Mouse (Mus musculus) midbrain, embryonic 13.5 days (tissue): Measurements from ENCODE around the gene Mei1. TPM values are rescaled to one million over a fixed set of nuclear protein-coding genes. Genes with fewer than 3 reads are reported as not detected.

ENCODE experiments used
- ATAC-seq: fragments of 200-750 bp; cut with Nextera tagmentation; 2 replicates; pipeline ENCODE4 v1.8.0; 2017; ENCODE audit warnings: mild to moderate bottlenecking, moderate TSS enrichment, moderate library complexity
- H3K27ac ChIP-seq: fragments of 300-500 bp; sonication (generic); 2 replicates; pipeline ENCODE4 v1.5.1; 2015; ENCODE audit warnings: inconsistent platforms, mild to moderate bottlenecking, moderate library complexity
- H3K27me3 ChIP-seq: fragments of 300-500 bp; sonication (generic); 2 replicates; pipeline ENCODE4 v1.6.1; 2015; ENCODE audit warnings: mild to moderate bottlenecking, inconsistent platforms
- H3K36me3 ChIP-seq: fragments of 300-500 bp; sonication (generic); 2 replicates; pipeline ENCODE4 v1.6.1; 2015; ENCODE audit warnings: mild to moderate bottlenecking, inconsistent platforms
- H3K4me1 ChIP-seq: fragments of 300-500 bp; sonication (generic); replicated peaks from 2 replicates; pipeline ENCODE4 v1.6.1; 2015; ENCODE audit warnings: inconsistent platforms
- H3K4me2 ChIP-seq: fragments of 300-500 bp; sonication (generic); replicated peaks from 2 replicates; pipeline ENCODE4 v1.6.1; 2015; ENCODE audit warnings: moderate library complexity, mild to moderate bottlenecking, inconsistent platforms
- H3K4me3 ChIP-seq: fragments of 300-500 bp; sonication (generic); replicated peaks from 2 replicates; pipeline ENCODE4 v1.5.1; 2015; ENCODE audit warnings: mild to moderate bottlenecking, inconsistent platforms
- H3K9ac ChIP-seq: fragments of 300-500 bp; sonication (generic); replicated peaks from 2 replicates; pipeline ENCODE4 v1.6.1; 2015; ENCODE audit warnings: mild to moderate bottlenecking, inconsistent platforms
- H3K9me3 ChIP-seq: fragments of 300-500 bp; sonication (generic); 2 replicates; pipeline ENCODE4 v1.6.1; 2016; ENCODE audit warnings: mild to moderate bottlenecking, inconsistent platforms
- WGBS: fragments of 180-500 bp; shearing (Covaris S2); methylation state at CpG from one replicate; pipeline ENCODE4 v1.1.7; 2015; 5-methylcytosine and 5-hydroxymethylcytosine counted together
- polyA plus RNA-seq: library from polyadenylated mRNA; unstranded; fragments of >200 nt; fragmentation: Nextera tagmentation; extraction: Ambion mirVana; gene quantifications from 2 replicates; pipeline ENCODE4 v1.2.1, GENCODE M21; 2015

The Mei1 gene
- polyA plus RNA-seq, 1 experiment from 2014 or later: 0.05 TPM

GRCm38 (mm10) chr15:82145408-82145807 is 75.6 kb downstream of the Mei1 start:
- WGBS: 38% methylated on average over 2 of the region's 2 CpGs
- peaks cover 48% of the 10 kb centered on the region for H3K4me1 ChIP-seq
- H3K9ac ChIP-seq: no peak overlapping the region
- ATAC-seq: no peak
- no peak overlapping the region for H3K4me3 ChIP-seq
- H3K36me3 ChIP-seq: peaks cover 11% of the 10 kb centered on the region
- H3K9me3 ChIP-seq: no peaks in the 10 kb centered on the region
- peak overlapping the region; percentile 96 for H3K27ac ChIP-seq
- H3K4me2 ChIP-seq: no peak overlapping the region
- H3K27me3 ChIP-seq: no peaks in the 10 kb centered on the region

GRCm38 (mm10) chr15:82145851-82146769 is 76.3 kb downstream of the Mei1 start:
- WGBS: 15% methylated on average over 11 of the region's 11 CpGs
- no peaks in the 10 kb centered on the region for H3K27me3 ChIP-seq
- H3K4me2 ChIP-seq: peak overlapping the region; percentile 52
- H3K27ac ChIP-seq: peak overlapping the region; percentile 96
- peaks cover 8% of the 10 kb centered on the region for H3K36me3 ChIP-seq
- H3K4me1 ChIP-seq: peaks cover 54% of the 10 kb centered on the region
- 0 out of 2 replicates have a peak overlapping the region, but pooled peaks have one; percentile 16 for H3K9ac ChIP-seq
- ATAC-seq: no peak
- peak overlapping the region; percentile 95 for H3K4me3 ChIP-seq
- no peaks in the 10 kb centered on the region for H3K9me3 ChIP-seq

- Histone ChIP-seq H3K9ac (peak within 1 kb of the TSS; percentile 90), H3K4me3 (peak within 1 kb of the TSS; percentile 95), H3K36me3 (peaks cover 4% of the 10 kb centered on the region), H3K27me3 (no peaks in the 10 kb centered on the region), H3K9me3 (no peaks in the 10 kb centered on the region), H3K4me1 (peaks cover 61% of the 10 kb centered on the region), H3K4me2 (peak within 1 kb of the TSS; percentile 88), H3K27ac (peak within 1 kb of the TSS; percentile 99)
- under 1% methylated on average over 79 of the region's 79 CpGs for WGBS
- peak; percentile 96 for ATAC-seq
These were observed 77.2 kb downstream of the Mei1 start, which contains the start of gene Srebf2 for GRCm38 (mm10) chr15:82146770-82147610. TSS of gene Srebf2 (plus strand) at chr15:82147181.

- peaks cover 68% of the 10 kb centered on the region for H3K4me1 ChIP-seq
- peak; percentile 12 for ATAC-seq
- under 1% methylated on average over 50 of the region's 50 CpGs for WGBS
These were observed 77.9 kb downstream of the Mei1 start for GRCm38 (mm10) chr15:82147611-82148111.

GRCm38 (mm10) chr15:82148510-82148911 is 78.7 kb downstream of the Mei1 start:
- 33% methylated on average over 9 of the region's 9 CpGs for WGBS
- Histone ChIP-seq H3K36me3 (peaks cover 8% of the 10 kb centered on the region; the same call in 1 of the 2 replicates), H3K4me1 (peaks cover 69% of the 10 kb centered on the region), H3K9ac (peak overlapping the region; percentile 90), H3K9me3 (no peaks in the 10 kb centered on the region), H3K27me3 (no peaks in the 10 kb centered on the region), H3K4me3 (peak overlapping the region; percentile 95), H3K27ac (peak overlapping the region; percentile 99), H3K4me2 (peak overlapping the region; percentile 88)
- no peak for ATAC-seq

More at GRCm38 (mm10) chr15:82147611-82148111, 77.9 kb downstream of the Mei1 start:
- Histone ChIP-seq H3K4me3 (peak overlapping the region; percentile 95), H3K27ac (peak overlapping the region; percentile 99), H3K9ac (peak overlapping the region; percentile 90), H3K9me3 (no peaks in the 10 kb centered on the region), H3K27me3 (no peaks in the 10 kb centered on the region), H3K4me2 (peak overlapping the region; percentile 88), H3K36me3 (peaks cover 7% of the 10 kb centered on the region; the same call in 1 of the 2 replicates)

- Histone ChIP-seq H3K9ac (no peak overlapping the region), H3K4me2 (peak overlapping the region; percentile 88), H3K4me1 (peaks cover 67% of the 10 kb centered on the region), H3K27ac (no peak overlapping the region), H3K27me3 (no peaks in the 10 kb centered on the region), H3K36me3 (peaks cover 8% of the 10 kb centered on the region; the same call in 1 of the 2 replicates), H3K4me3 (no peak overlapping the region; the same call in 1 of the 2 replicates), H3K9me3 (no peaks in the 10 kb centered on the region)
- no peak for ATAC-seq
These were observed 80.2 kb downstream of the Mei1 start for GRCm38 (mm10) chr15:82150042-82150441.

GRCm38 (mm10) chr15:82151176-82151575 is 81.4 kb downstream of the Mei1 start:
- WGBS: 94% methylated on average over 4 of the region's 4 CpGs
- ATAC-seq: no peak
- Histone ChIP-seq H3K4me1 (peaks cover 58% of the 10 kb centered on the region), H3K9me3 (no peaks in the 10 kb centered on the region), H3K36me3 (peaks cover 8% of the 10 kb centered on the region; the same call in 1 of the 2 replicates), H3K4me2 (no peak overlapping the region), H3K27me3 (no peaks in the 10 kb centered on the region), H3K9ac (no peak overlapping the region), H3K27ac (no peak overlapping the region), H3K4me3 (no peak overlapping the region)

GRCm38 (mm10) chr15:82152022-82152421 is 82.2 kb downstream of the Mei1 start:
- 85% methylated on average over 12 of the region's 12 CpGs for WGBS
- Histone ChIP-seq H3K4me2 (peak overlapping the region; percentile 5; the same call in 1 of the 2 replicates), H3K36me3 (peaks cover 8% of the 10 kb centered on the region; the same call in 1 of the 2 replicates), H3K4me3 (no peak overlapping the region), H3K9ac (no peak overlapping the region), H3K27ac (0 out of 2 replicates have a peak overlapping the region, but pooled peaks have one; percentile 25), H3K9me3 (no peaks in the 10 kb centered on the region), H3K4me1 (peaks cover 54% of the 10 kb centered on the region), H3K27me3 (no peaks in the 10 kb centered on the region)
- no peak for ATAC-seq

GRCm38 (mm10) chr15:82152435-82152834 is 82.6 kb downstream of the Mei1 start:
- no peak for ATAC-seq
- Histone ChIP-seq H3K4me2 (peak overlapping the region; percentile 5; the same call in 1 of the 2 replicates), H3K9ac (no peak overlapping the region), H3K36me3 (peaks cover 8% of the 10 kb centered on the region; the same call in 1 of the 2 replicates), H3K4me1 (peaks cover 54% of the 10 kb centered on the region), H3K27me3 (no peaks in the 10 kb centered on the region), H3K9me3 (no peaks in the 10 kb centered on the region), H3K27ac (0 out of 2 replicates have a peak overlapping the region, but pooled peaks have one; percentile 25), H3K4me3 (no peak overlapping the region)
- 85% methylated on average over 7 of the region's 7 CpGs for WGBS

- ATAC-seq: no peak
- Histone ChIP-seq H3K36me3 (peaks cover 7% of the 10 kb centered on the region; the same call in 1 of the 2 replicates), H3K9ac (no peak overlapping the region), H3K27me3 (no peaks in the 10 kb centered on the region), H3K4me3 (no peak overlapping the region), H3K4me1 (peaks cover 59% of the 10 kb centered on the region), H3K27ac (no peak overlapping the region), H3K9me3 (no peaks in the 10 kb centered on the region), H3K4me2 (no peak overlapping the region)
- 96% methylated on average over 6 of the region's 6 CpGs for WGBS
These were observed 86.5 kb downstream of the Mei1 start for GRCm38 (mm10) chr15:82156298-82156697.

- Histone ChIP-seq H3K4me2 (no peak overlapping the region), H3K9ac (no peak overlapping the region), H3K36me3 (0 out of 2 replicates have a peak, but pooled peaks cover 4% of the 10 kb centered on the region), H3K4me3 (no peak overlapping the region), H3K4me1 (peaks cover 60% of the 10 kb centered on the region), H3K27me3 (no peaks in the 10 kb centered on the region), H3K9me3 (no peaks in the 10 kb centered on the region), H3K27ac (no peak overlapping the region)
- ATAC-seq: no peak
- WGBS: 90% methylated on average over 10 of the region's 10 CpGs
These were observed 87.1 kb downstream of the Mei1 start for GRCm38 (mm10) chr15:82156902-82157301.
